8 mouse cellular contexts compared by ENCODE assay signal in the genomic region with DNA sequence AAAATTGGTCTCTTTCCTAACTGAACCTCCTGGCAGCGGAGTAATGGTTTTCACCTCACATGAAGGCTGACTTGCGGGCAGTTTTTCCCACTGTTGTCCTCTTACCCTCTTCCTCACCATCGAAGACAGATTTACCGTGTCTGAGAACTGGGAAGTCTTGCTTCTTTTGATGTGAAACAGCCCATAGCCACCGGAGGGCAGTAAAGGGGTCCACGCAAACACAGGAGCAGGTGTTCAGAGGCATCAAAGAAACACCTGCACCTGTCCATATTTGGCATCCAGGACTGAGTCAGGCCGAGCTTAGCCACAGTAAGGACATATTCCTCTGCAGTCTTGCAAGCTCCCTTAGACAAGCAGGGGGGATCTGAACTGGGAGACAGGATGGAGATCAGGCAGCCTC. TPM values are rescaled to one million over a fixed set of nuclear protein-coding genes. Genes with fewer than 3 reads are reported as not detected.
DNase-seq lines count a peak whose midpoint lies in the region; ATAC-seq and TF ChIP-seq lines count a peak whose summit lies in the region.

No protein-coding gene starts in this region.

- TF ChIP-seq CTCF in Patski (IDR thresholded peaks at IDR 0.05) = peak; percentile 26

- peak overlapping the region; percentile 59 for H3K4me2 ChIP-seq in kidney, embryonic 16.5 days (replicated peaks; ENCODE audit: low read depth, low read length)
- peak overlapping the region; percentile 49 for H3K4me2 ChIP-seq in forebrain, embryonic 13.5 days
- H3K4me2 ChIP-seq in limb, embryonic 15.5 days = peak overlapping the region; percentile 51

- no peaks in the 10 kb centered on the region for H3K36me3 ChIP-seq in kidney, embryonic 16.5 days (ENCODE audit: insufficient read depth, low read length)
- H3K36me3 ChIP-seq in forebrain, embryonic 13.5 days (ENCODE audit: poor library complexity, severe bottlenecking) = no peaks in the 10 kb centered on the region
- no peaks in the 10 kb centered on the region for H3K36me3 ChIP-seq in limb, embryonic 15.5 days

- no peak for DNase-seq in kidney, postnatal 14 days
- no peak for DNase-seq in Patski (ENCODE audit: low read depth, low spot score)
- no peak for DNase-seq in left cerebral cortex, adult 9 months (ENCODE audit: low spot score in 2 of 2)
- DNase-seq in right cerebral cortex, postnatal 36 days (ENCODE audit: low spot score in 2 of 2) = no peak
- no peak for DNase-seq in gastrocnemius, postnatal 4 days (ENCODE audit: low spot score in 2 of 2)

- H3K4me1 ChIP-seq in kidney, embryonic 16.5 days (ENCODE audit: insufficient read depth, low read length) = peaks cover 9% of the 10 kb centered on the region
- peaks cover 9% of the 10 kb centered on the region for H3K4me1 ChIP-seq in forebrain, embryonic 13.5 days
- H3K4me1 ChIP-seq in limb, embryonic 15.5 days = peaks cover 12% of the 10 kb centered on the region

- no peak for ATAC-seq in kidney, embryonic 16.5 days (ENCODE audit: low FRiP score, low TSS enrichment)
- no peak for ATAC-seq in Patski
- no peak for ATAC-seq in forebrain, embryonic 13.5 days
- no peak for ATAC-seq in limb, embryonic 15.5 days (ENCODE audit: insufficient number of reproducible peaks, low FRiP score, low TSS enrichment, low read depth)

- 4% methylated on average over 7 of the region's 7 CpGs for WGBS in kidney, embryonic 16.5 days
- whole genome bisulfite sequencing in forebrain, embryonic 13.5 days = 8% methylated on average over 7 of the region's 7 CpGs
- WGBS in limb, embryonic 15.5 days = 5% methylated on average over 7 of the region's 7 CpGs

- H3K27ac ChIP-seq in kidney, embryonic 16.5 days (ENCODE audit: low read length) = no peak overlapping the region
- no peak overlapping the region for H3K27ac ChIP-seq in forebrain, embryonic 13.5 days
- peak overlapping the region; percentile 78 for H3K27ac ChIP-seq in limb, embryonic 15.5 days

- no peaks in the 10 kb centered on the region for H3K27me3 ChIP-seq in kidney, embryonic 16.5 days (ENCODE audit: insufficient read depth, low read length)
- peaks cover 13% of the 10 kb centered on the region for H3K27me3 ChIP-seq in Patski
- H3K27me3 ChIP-seq in forebrain, embryonic 13.5 days = no peaks in the 10 kb centered on the region
- no peaks in the 10 kb centered on the region for H3K27me3 ChIP-seq in limb, embryonic 15.5 days

- peak overlapping the region; percentile 5; the same call in 1 of the 2 replicates for H3K9ac ChIP-seq in kidney, embryonic 16.5 days (replicated peaks; ENCODE audit: low read length)
- 0 out of 2 replicates have a peak overlapping the region, but pooled peaks have one; percentile 17 for H3K9ac ChIP-seq in forebrain, embryonic 13.5 days
- H3K9ac ChIP-seq in limb, embryonic 15.5 days = no peak overlapping the region

- no peaks in the 10 kb centered on the region for H3K9me3 ChIP-seq in kidney, embryonic 16.5 days (ENCODE audit: low read length)
- H3K9me3 ChIP-seq in forebrain, embryonic 13.5 days (replicated peaks) = no peaks in the 10 kb centered on the region
- H3K9me3 ChIP-seq in limb, embryonic 15.5 days = no peaks in the 10 kb centered on the region

- CTCF ChIA-PET in Patski (lab: Charles Lee) = no interaction called here

- in situ Hi-C loops in Patski (cut with MboI; ENCODE audit: low pct_unique_long_range_greater_than_20kb) = no loop called here

- POLR2A ChIA-PET in Patski (lab: Charles Lee) = no interaction called here

- peak overlapping the region; percentile 36 for H3K4me3 ChIP-seq in kidney, embryonic 16.5 days (ENCODE audit: low read length)
- no peak overlapping the region for H3K4me3 ChIP-seq in forebrain, embryonic 13.5 days
- peak overlapping the region; percentile 31 for H3K4me3 ChIP-seq in limb, embryonic 15.5 days

RNA-seq across cellular contexts. Expression of a gene that starts 7.2 kb away (rescaled TPM):
- polyA plus RNA-seq in kidney, embryonic 16.5 days (2015; fragmentation: Nextera tagmentation; extraction: Ambion mirVana) = not detected in 2 replicates
- polyA plus RNA-seq in Patski (2021) = not detected
- polyA plus RNA-seq in forebrain, embryonic 13.5 days (2015; fragmentation: Nextera tagmentation; extraction: Ambion mirVana) = not detected in 2 replicates
- polyA plus RNA-seq in limb, embryonic 15.5 days (2015; fragmentation: Nextera tagmentation; extraction: Ambion mirVana) = not detected in 2 replicates
- total RNA-seq in gastrocnemius, postnatal 4 days (2021) = not detected
